Mouse (Mus musculus) embryonic facial prominence, embryonic 13.5 days (tissue): ENCODE measurements around the gene Atp8a1. TPM values are rescaled to one million over a fixed set of nuclear protein-coding genes. Genes with fewer than 3 reads are reported as not detected.

ENCODE experiments used
- ATAC-seq: fragments of 200-750 bp; cut with Nextera tagmentation; 2 replicates; pipeline ENCODE4 v1.8.0; 2017; ENCODE audit warnings: low read depth; ENCODE audit not compliant: insufficient number of reproducible peaks, insufficient read depth, low FRiP score, low TSS enrichment
- H3K27ac ChIP-seq: fragments of 300-500 bp; sonication (generic); 2 replicates; pipeline ENCODE4 v1.5.1; 2015; ENCODE audit warnings: moderate library complexity, mild to moderate bottlenecking, inconsistent platforms
- H3K27me3 ChIP-seq: fragments of 300-500 bp; sonication (generic); 2 replicates; pipeline ENCODE4 v1.6.1; 2015; ENCODE audit warnings: mild to moderate bottlenecking, inconsistent platforms
- H3K36me3 ChIP-seq: fragments of 300-500 bp; sonication (generic); 2 replicates; pipeline ENCODE4 v1.6.1; 2015; ENCODE audit warnings: mild to moderate bottlenecking, inconsistent platforms
- H3K4me1 ChIP-seq: fragments of 300-500 bp; sonication (generic); 2 replicates; pipeline ENCODE4 v1.6.1; 2015; ENCODE audit warnings: inconsistent platforms
- H3K4me2 ChIP-seq: fragments of 300-500 bp; sonication (generic); 2 replicates; pipeline ENCODE4 v1.6.1; 2015; ENCODE audit warnings: moderate library complexity, mild to moderate bottlenecking, inconsistent platforms
- H3K4me3 ChIP-seq: fragments of 300-500 bp; sonication (generic); 2 replicates; pipeline ENCODE4 v1.5.1; 2015; ENCODE audit warnings: mild to moderate bottlenecking, inconsistent platforms
- H3K9ac ChIP-seq: fragments of 300-500 bp; sonication (generic); 2 replicates; pipeline ENCODE4 v1.6.1; 2015; ENCODE audit warnings: mild to moderate bottlenecking, inconsistent platforms
- H3K9me3 ChIP-seq: fragments of 300-500 bp; sonication (generic); 2 replicates; pipeline ENCODE4 v1.6.1; 2016; ENCODE audit warnings: inconsistent platforms
- WGBS: fragments of 180-500 bp; shearing (Covaris S2); methylation state at CpG from one replicate; pipeline ENCODE4 v1.1.7; 2015; ENCODE audit warnings: mixed read lengths; 5-methylcytosine and 5-hydroxymethylcytosine counted together
- polyA plus RNA-seq: library from polyadenylated mRNA; unstranded; fragments of >200 nt; fragmentation: Nextera tagmentation; extraction: Ambion mirVana; gene quantifications from 2 replicates; pipeline ENCODE4 v1.2.1, GENCODE M21; 2015

The Atp8a1 gene
- polyA plus RNA-seq, 1 experiment from 2014 or later = 4.3 TPM

- Histone ChIP-seq H3K4me1 (peaks cover 48% of the 10 kb centered on the region), H3K9me3 (no peaks in the 10 kb centered on the region), H3K4me2 (no peak overlapping the region), H3K27me3 (peaks cover 41% of the 10 kb centered on the region), H3K4me3 (no peak overlapping the region), H3K36me3 (no peaks in the 10 kb centered on the region), H3K9ac (no peak overlapping the region), H3K27ac (no peak overlapping the region)
- 29% methylated on average over 8 of the region's 8 CpGs for WGBS
- ATAC-seq = no peak
Observed at GRCm38 (mm10) chr5:67641406-67642120, 205.7 kb downstream of the Atp8a1 start.

- 53% methylated on average over 8 of the region's 8 CpGs for WGBS
- Histone ChIP-seq H3K4me1 (peaks cover 42% of the 10 kb centered on the region), H3K4me2 (no peak overlapping the region), H3K27ac (no peak overlapping the region), H3K36me3 (no peaks in the 10 kb centered on the region), H3K4me3 (no peak overlapping the region), H3K27me3 (peaks cover 40% of the 10 kb centered on the region), H3K9ac (no peak overlapping the region), H3K9me3 (no peaks in the 10 kb centered on the region)
- no peak for ATAC-seq
Observed at GRCm38 (mm10) chr5:67640596-67641312, 206.5 kb downstream of the Atp8a1 start.

- Histone ChIP-seq H3K9ac (no peak overlapping the region), H3K9me3 (no peaks in the 10 kb centered on the region), H3K4me1 (peaks cover 33% of the 10 kb centered on the region), H3K27ac (no peak overlapping the region), H3K4me2 (no peak overlapping the region), H3K36me3 (no peaks in the 10 kb centered on the region), H3K27me3 (peaks cover 23% of the 10 kb centered on the region), H3K4me3 (no peak overlapping the region)
- no peak for ATAC-seq
- 41% methylated on average over 3 of the region's 3 CpGs for WGBS
Observed at GRCm38 (mm10) chr5:67634339-67634738, 212.9 kb downstream of the Atp8a1 start.

GRCm38 (mm10) chr5:67633831-67634268, 213.4 kb downstream of the Atp8a1 start:
- H3K27me3 ChIP-seq = peaks cover 23% of the 10 kb centered on the region
- no peak overlapping the region for H3K27ac ChIP-seq
- H3K9me3 ChIP-seq = no peaks in the 10 kb centered on the region
- peak overlapping the region; percentile 31 for H3K4me2 ChIP-seq
- 18% methylated on average over 10 of the region's 10 CpGs for WGBS
- no peak overlapping the region for H3K4me3 ChIP-seq
- no peaks in the 10 kb centered on the region for H3K36me3 ChIP-seq
- ATAC-seq = no peak
- H3K9ac ChIP-seq = no peak overlapping the region
- peaks cover 28% of the 10 kb centered on the region for H3K4me1 ChIP-seq

- no peaks in the 10 kb centered on the region for H3K9me3 ChIP-seq
- H3K27ac ChIP-seq = no peak overlapping the region
- H3K4me2 ChIP-seq = peak overlapping the region; percentile 31
- H3K27me3 ChIP-seq = peaks cover 20% of the 10 kb centered on the region
- H3K9ac ChIP-seq = no peak overlapping the region
- 22% methylated on average over 7 of the region's 7 CpGs for WGBS
- no peak for ATAC-seq
- peaks cover 23% of the 10 kb centered on the region for H3K4me1 ChIP-seq
- no peaks in the 10 kb centered on the region for H3K36me3 ChIP-seq
- no peak overlapping the region for H3K4me3 ChIP-seq
Observed at GRCm38 (mm10) chr5:67633138-67633782, 214.0 kb downstream of the Atp8a1 start.

- ATAC-seq = no peak
- Histone ChIP-seq H3K27me3 (peaks cover 16% of the 10 kb centered on the region), H3K9me3 (no peaks in the 10 kb centered on the region), H3K4me1 (peaks cover 14% of the 10 kb centered on the region), H3K36me3 (no peaks in the 10 kb centered on the region), H3K27ac (no peak overlapping the region), H3K4me3 (no peak overlapping the region), H3K9ac (no peak overlapping the region), H3K4me2 (no peak overlapping the region)
- whole genome bisulfite sequencing = 93% methylated on average over 12 of the region's 12 CpGs
Observed at GRCm38 (mm10) chr5:67631261-67631660, 216.0 kb downstream of the Atp8a1 start.

GRCm38 (mm10) chr5:67629861-67630260, 217.4 kb downstream of the Atp8a1 start:
- Histone ChIP-seq H3K9ac (no peak overlapping the region), H3K4me1 (peaks cover 14% of the 10 kb centered on the region), H3K27ac (no peak overlapping the region), H3K27me3 (peaks cover 16% of the 10 kb centered on the region), H3K36me3 (no peaks in the 10 kb centered on the region), H3K9me3 (no peaks in the 10 kb centered on the region), H3K4me2 (no peak overlapping the region), H3K4me3 (no peak overlapping the region)
- 85% methylated on average over 6 of the region's 6 CpGs for WGBS
- ATAC-seq = no peak

- ATAC-seq = no peak
- 85% methylated on average over 7 of the region's 7 CpGs for WGBS
Observed at GRCm38 (mm10) chr5:67629440-67629839, 217.8 kb downstream of the Atp8a1 start.

GRCm38 (mm10) chr5:67628180-67628940, 218.9 kb downstream of the Atp8a1 start:
- Histone ChIP-seq H3K36me3 (no peaks in the 10 kb centered on the region), H3K4me2 (no peak overlapping the region), H3K27ac (no peak overlapping the region), H3K4me3 (no peak overlapping the region), H3K9me3 (no peaks in the 10 kb centered on the region), H3K4me1 (peaks cover 2% of the 10 kb centered on the region; the same call in 1 of the 2 replicates), H3K9ac (no peak overlapping the region), H3K27me3 (0 out of 2 replicates have a peak, but pooled peaks cover 5% of the 10 kb centered on the region)
- no peak for ATAC-seq
- 75% methylated on average over 9 of the region's 9 CpGs for WGBS

More at GRCm38 (mm10) chr5:67629440-67629839, 217.8 kb downstream of the Atp8a1 start:
- H3K9me3 ChIP-seq = no peaks in the 10 kb centered on the region
- no peak overlapping the region for H3K4me3 ChIP-seq
- no peak overlapping the region for H3K4me2 ChIP-seq
- peaks cover 14% of the 10 kb centered on the region for H3K27me3 ChIP-seq
- H3K4me1 ChIP-seq = peaks cover 13% of the 10 kb centered on the region
- no peak overlapping the region for H3K9ac ChIP-seq
- H3K27ac ChIP-seq = no peak overlapping the region
- H3K36me3 ChIP-seq = no peaks in the 10 kb centered on the region

- 94% methylated on average over 12 of the region's 12 CpGs for WGBS
- no peaks in the 10 kb centered on the region for H3K4me1 ChIP-seq
- no peak overlapping the region for H3K9ac ChIP-seq
- H3K9me3 ChIP-seq = no peaks in the 10 kb centered on the region
- ATAC-seq = no peak
- no peaks in the 10 kb centered on the region for H3K36me3 ChIP-seq
- H3K27ac ChIP-seq = no peak overlapping the region
- no peak overlapping the region for H3K4me2 ChIP-seq
- no peaks in the 10 kb centered on the region; the same call in 1 of the 2 replicates for H3K27me3 ChIP-seq
- H3K4me3 ChIP-seq = no peak overlapping the region
Observed at GRCm38 (mm10) chr5:67621230-67621629, 226.0 kb downstream of the Atp8a1 start.

GRCm38 (mm10) chr5:67609520-67609837, 237.8 kb downstream of the Atp8a1 start:
- Histone ChIP-seq H3K27me3 (peaks cover 84% of the 10 kb centered on the region), H3K27ac (no peak overlapping the region), H3K36me3 (no peaks in the 10 kb centered on the region), H3K4me3 (no peak overlapping the region; the same call in 1 of the 2 replicates), H3K9me3 (no peaks in the 10 kb centered on the region), H3K9ac (no peak overlapping the region), H3K4me1 (peaks cover 19% of the 10 kb centered on the region), H3K4me2 (peak overlapping the region; percentile 18; the same call in 1 of the 2 replicates)
- WGBS = 14% methylated on average over 2 of the region's 2 CpGs
- ATAC-seq = no peak
